Mouse (Mus musculus) testis, adult 2 months (tissue): Measurements from ENCODE around the gene Akap13. TPM values are rescaled to one million over a fixed set of nuclear protein-coding genes. Genes with fewer than 3 reads are reported as not detected.

ENCODE experiments used
- H3K27ac ChIP-seq: fragments of 200-500 bp; 2 replicates; pipeline ENCODE4 v1.5.1; 2012; ENCODE audit warnings: low read depth, low read length; ENCODE audit not compliant: control insufficient read depth, insufficient read depth
- H3K27me3 ChIP-seq: fragments of 200-500 bp; 2 replicates; pipeline ENCODE4 v1.6.1; 2012; ENCODE audit warnings: mild to moderate bottlenecking, low read length, moderate library complexity; ENCODE audit not compliant: control insufficient read depth, insufficient read depth
- H3K36me3 ChIP-seq: fragments of 200-500 bp; 2 replicates; pipeline ENCODE4 v1.6.1; 2012; ENCODE audit warnings: mild to moderate bottlenecking, low read length; ENCODE audit not compliant: control insufficient read depth, insufficient read depth
- H3K4me1 ChIP-seq: fragments of 200-500 bp; 2 replicates; pipeline ENCODE4 v1.6.1; 2012; ENCODE audit warnings: low read length; ENCODE audit not compliant: control insufficient read depth, insufficient read depth
- H3K4me3 ChIP-seq: fragments of 200-500 bp; 2 replicates; pipeline ENCODE4 v1.5.1; 2012; ENCODE audit warnings: low read depth, mild to moderate bottlenecking, low read length, moderate library complexity, mixed read lengths; ENCODE audit not compliant: control insufficient read depth
- CTCF ChIP-seq: fragments of 200-500 bp; IDR thresholded peaks from 2 replicates; pipeline ENCODE4 v1.5.1; 2012; ENCODE audit warnings: low read depth, mild to moderate bottlenecking, inconsistent platforms, low read length, moderate library complexity; ENCODE audit not compliant: control insufficient read depth, insufficient read depth, insufficient replicate concordance
- POLR2A ChIP-seq: fragments of 200-500 bp; IDR thresholded peaks from 2 replicates; pipeline ENCODE4 v1.6.1; 2012; ENCODE audit warnings: low read depth, mild to moderate bottlenecking, inconsistent platforms, low read length, moderate library complexity; ENCODE audit not compliant: control insufficient read depth
- polyA plus RNA-seq: library from polyadenylated mRNA; depleted of rRNA; stranded (reverse); fragments of >200 nt; gene quantifications from 2 replicates; pipeline ENCODE4 v1.2.3, GENCODE M21; 2012

Akap13 gene
- polyA plus RNA-seq, 1 experiment = 4.1 TPM

- no peaks in the 10 kb centered on the region for H3K4me1 ChIP-seq
Measured at GRCm38 (mm10) chr7:75589304-75589973, 134.1 kb downstream of the Akap13 start.

GRCm38 (mm10) chr7:75591961-75592360 is 136.6 kb downstream of the Akap13 start:
- no peak overlapping the region for H3K27ac ChIP-seq
- H3K4me3 ChIP-seq = no peak overlapping the region
- no peaks in the 10 kb centered on the region for H3K4me1 ChIP-seq
- H3K27me3 ChIP-seq = no peaks in the 10 kb centered on the region
- TF ChIP-seq POLR2A (no peak), CTCF (no peak)
- H3K36me3 ChIP-seq = no peaks in the 10 kb centered on the region

More at GRCm38 (mm10) chr7:75589304-75589973, 134.1 kb downstream of the Akap13 start:
- no peaks in the 10 kb centered on the region for H3K36me3 ChIP-seq
- H3K27me3 ChIP-seq = no peaks in the 10 kb centered on the region
- no peak for TF ChIP-seq CTCF
- TF ChIP-seq POLR2A = no peak
- no peak overlapping the region for H3K4me3 ChIP-seq
- no peak overlapping the region for H3K27ac ChIP-seq

GRCm38 (mm10) chr7:75594801-75595200 is 139.5 kb downstream of the Akap13 start:
- TF ChIP-seq POLR2A (no peak), CTCF (no peak)
- no peaks in the 10 kb centered on the region for H3K36me3 ChIP-seq
- no peak overlapping the region for H3K4me3 ChIP-seq
- H3K27ac ChIP-seq = no peak overlapping the region
- no peaks in the 10 kb centered on the region for H3K4me1 ChIP-seq
- H3K27me3 ChIP-seq = no peaks in the 10 kb centered on the region

- Histone ChIP-seq H3K4me1 (no peaks in the 10 kb centered on the region), H3K27me3 (no peaks in the 10 kb centered on the region), H3K36me3 (no peaks in the 10 kb centered on the region), H3K4me3 (no peak overlapping the region), H3K27ac (no peak overlapping the region)
- TF ChIP-seq POLR2A = no peak
- TF ChIP-seq CTCF = no peak
Measured at GRCm38 (mm10) chr7:75595268-75595667, 139.9 kb downstream of the Akap13 start.

GRCm38 (mm10) chr7:75596058-75596748 is 140.9 kb downstream of the Akap13 start:
- no peak overlapping the region for H3K27ac ChIP-seq
- no peaks in the 10 kb centered on the region for H3K27me3 ChIP-seq
- no peaks in the 10 kb centered on the region for H3K36me3 ChIP-seq
- no peaks in the 10 kb centered on the region for H3K4me1 ChIP-seq
- H3K4me3 ChIP-seq = no peak overlapping the region
- no peak for TF ChIP-seq POLR2A
- TF ChIP-seq CTCF = no peak

- H3K4me1 ChIP-seq = no peaks in the 10 kb centered on the region
- no peak overlapping the region for H3K4me3 ChIP-seq
- H3K36me3 ChIP-seq = no peaks in the 10 kb centered on the region
- H3K27ac ChIP-seq = no peak overlapping the region
- H3K27me3 ChIP-seq = no peaks in the 10 kb centered on the region
- TF ChIP-seq POLR2A = no peak
- TF ChIP-seq CTCF = no peak
Measured at GRCm38 (mm10) chr7:75597840-75598239, 142.5 kb downstream of the Akap13 start.

GRCm38 (mm10) chr7:75600360-75601075 is 145.2 kb downstream of the Akap13 start:
- Histone ChIP-seq H3K27me3 (no peaks in the 10 kb centered on the region), H3K27ac (no peak overlapping the region), H3K4me1 (no peaks in the 10 kb centered on the region), H3K36me3 (no peaks in the 10 kb centered on the region), H3K4me3 (no peak overlapping the region)
- TF ChIP-seq POLR2A (no peak), CTCF (no peak)
